Mouse (Mus musculus) heart, adult 2 months (tissue): ENCODE measurements at regions not wholly inside any gene's neighbourhood (a gene's known extent, or its start where the extent isn't known, plus 50 kb on each side); places are given as distances from the start of the nearest gene placed in this dataset.
"Not testable (repeated sequence)": the region's sequence is repeated elsewhere in the genome, so short reads cannot be mapped to it uniquely, and the experiment has no call there.

Source experiments
- DNase-seq, 2 experiments: peaks; one replicate each; pipeline ENCODE4 v3.0.0; 2021
- H3K27ac ChIP-seq: fragments of 200-600 bp; 2 replicates; pipeline ENCODE4 v1.8.1; 2022
- H3K27me3 ChIP-seq: fragments of 200-500 bp; 2 replicates; pipeline ENCODE4 v1.6.1; 2012; ENCODE audit warnings: mild to moderate bottlenecking, low read length, inconsistent platforms, mixed read lengths; ENCODE audit not compliant: control insufficient read depth, insufficient read depth
- H3K36me3 ChIP-seq: fragments of 200-500 bp; 2 replicates; pipeline ENCODE4 v1.6.1; 2012; ENCODE audit warnings: low read length, inconsistent platforms; ENCODE audit not compliant: control insufficient read depth, insufficient read depth
- H3K4me1 ChIP-seq: fragments of 200-500 bp; 2 replicates; pipeline ENCODE4 v1.6.1; 2011; ENCODE audit warnings: low read length; ENCODE audit not compliant: control insufficient read depth, insufficient read depth
- H3K4me3 ChIP-seq: fragments of 200-600 bp; 2 replicates; pipeline ENCODE4 v1.8.1; 2022
- H3K79me2 ChIP-seq: fragments of 200-500 bp; replicated peaks from 2 replicates; pipeline ENCODE4 v1.6.1; 2012; ENCODE audit warnings: mild to moderate bottlenecking, inconsistent platforms, low read length, moderate library complexity, mixed read lengths; ENCODE audit not compliant: control insufficient read depth, insufficient read depth
- H3K9ac ChIP-seq: fragments of 200-500 bp; 2 replicates; pipeline ENCODE4 v1.6.1; 2012; ENCODE audit warnings: low read depth, mild to moderate bottlenecking, control low read depth, inconsistent platforms, low read length, mixed read lengths
- CTCF ChIP-seq: fragments of 200-600 bp; IDR thresholded peaks from 2 replicates; pipeline ENCODE4 v1.8.1; 2022; ENCODE audit warnings: antibody characterized with exemption, mild to moderate bottlenecking, moderate library complexity
- EP300 ChIP-seq: fragments of 200-500 bp; IDR thresholded peaks from 2 replicates; pipeline ENCODE4 v1.6.1; 2011; ENCODE audit warnings: low read depth, low read length, control low read depth; ENCODE audit not compliant: insufficient read depth
- POLR2A ChIP-seq: fragments of 200-500 bp; IDR thresholded peaks from 2 replicates; pipeline ENCODE4 v1.6.1; 2011; ENCODE audit warnings: mild to moderate bottlenecking, low read depth, low read length, control low read depth; ENCODE audit not compliant: insufficient read depth
- WGBS: fragments of 180-500 bp; shearing (Covaris S2); methylation state at CpG from one replicate; pipeline ENCODE4 v1.1.7; 2018; 5-methylcytosine and 5-hydroxymethylcytosine counted together
- intact Hi-C: fragments of 180-260 bp; cut with DNase I; formaldehyde crosslinking; loops from one replicate; pipeline ENCODE4 v1.15.1; 2025

DNA sequence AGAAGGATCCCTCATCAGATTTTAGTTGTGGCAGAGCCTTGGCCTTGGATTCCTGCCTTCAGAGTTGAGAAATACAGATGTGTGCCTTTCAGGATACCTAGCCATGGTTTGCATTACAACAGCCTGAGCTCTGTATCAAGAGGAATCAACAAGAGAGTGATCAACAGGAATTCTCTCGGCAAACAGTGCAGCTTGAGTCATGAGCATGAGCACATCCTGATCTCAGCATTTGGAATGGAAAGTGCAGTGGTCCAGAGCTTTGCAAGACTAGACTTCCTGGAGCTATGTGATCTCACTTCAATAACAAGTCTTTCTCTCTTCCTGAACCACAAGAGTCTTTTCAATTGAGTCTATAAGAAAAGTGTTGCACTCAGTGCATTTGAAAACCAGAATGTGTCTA is 578.2 kb upstream of the Sox11 start:
- H3K9ac ChIP-seq, result no peak overlapping the region
- DNase-seq, result no peak
- no peaks in the 10 kb centered on the region for H3K4me1 ChIP-seq
- H3K79me2 ChIP-seq, result no peaks in the 10 kb centered on the region
- TF ChIP-seq CTCF (no peak), POLR2A (no peak), EP300 (no peak)
- no peak overlapping the region for H3K27ac ChIP-seq
- intact Hi-C loops, result no loop called here
- no peaks in the 10 kb centered on the region for H3K36me3 ChIP-seq
- 34% methylated on average over 1 of the region's 1 CpGs for WGBS
- H3K4me3 ChIP-seq, result no peak overlapping the region
- H3K27me3 ChIP-seq, result no peaks in the 10 kb centered on the region

DNA sequence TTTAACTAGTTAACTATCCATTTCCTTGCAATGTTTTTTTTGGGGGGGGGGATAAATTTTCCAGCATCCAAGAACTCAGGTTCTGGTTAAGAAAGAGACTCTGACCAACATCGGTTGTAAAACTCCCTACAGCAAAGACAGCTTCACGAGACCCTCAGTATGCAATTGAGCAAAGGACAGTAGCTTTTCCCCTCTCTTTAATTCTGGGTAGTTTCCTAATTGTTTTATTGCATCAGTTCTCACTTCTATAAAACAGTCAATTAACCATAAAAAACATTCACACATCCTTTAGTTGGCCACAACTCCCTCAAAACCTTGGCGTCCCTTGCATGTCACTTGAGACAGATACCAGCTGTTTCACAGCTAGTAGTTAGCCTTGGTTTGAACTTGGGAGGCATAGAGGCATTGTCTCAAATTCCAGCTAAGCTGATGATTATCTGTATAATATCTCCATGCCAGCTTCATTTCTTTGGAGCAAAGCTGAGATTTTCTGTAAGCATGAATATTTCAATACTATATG is 574.1 kb upstream of the Sox11 start:
- H3K27me3 ChIP-seq, result no peaks in the 10 kb centered on the region
- no peak overlapping the region for H3K9ac ChIP-seq
- H3K79me2 ChIP-seq, result no peaks in the 10 kb centered on the region
- H3K27ac ChIP-seq, result no peak overlapping the region
- DNase-seq, result no peak
- H3K4me1 ChIP-seq, result no peaks in the 10 kb centered on the region
- TF ChIP-seq POLR2A (no peak), EP300 (no peak), CTCF (no peak)
- 68% methylated on average over 3 of the region's 3 CpGs for WGBS
- H3K4me3 ChIP-seq, result no peak overlapping the region
- no peaks in the 10 kb centered on the region for H3K36me3 ChIP-seq
- intact Hi-C loops, result no loop called here

DNA sequence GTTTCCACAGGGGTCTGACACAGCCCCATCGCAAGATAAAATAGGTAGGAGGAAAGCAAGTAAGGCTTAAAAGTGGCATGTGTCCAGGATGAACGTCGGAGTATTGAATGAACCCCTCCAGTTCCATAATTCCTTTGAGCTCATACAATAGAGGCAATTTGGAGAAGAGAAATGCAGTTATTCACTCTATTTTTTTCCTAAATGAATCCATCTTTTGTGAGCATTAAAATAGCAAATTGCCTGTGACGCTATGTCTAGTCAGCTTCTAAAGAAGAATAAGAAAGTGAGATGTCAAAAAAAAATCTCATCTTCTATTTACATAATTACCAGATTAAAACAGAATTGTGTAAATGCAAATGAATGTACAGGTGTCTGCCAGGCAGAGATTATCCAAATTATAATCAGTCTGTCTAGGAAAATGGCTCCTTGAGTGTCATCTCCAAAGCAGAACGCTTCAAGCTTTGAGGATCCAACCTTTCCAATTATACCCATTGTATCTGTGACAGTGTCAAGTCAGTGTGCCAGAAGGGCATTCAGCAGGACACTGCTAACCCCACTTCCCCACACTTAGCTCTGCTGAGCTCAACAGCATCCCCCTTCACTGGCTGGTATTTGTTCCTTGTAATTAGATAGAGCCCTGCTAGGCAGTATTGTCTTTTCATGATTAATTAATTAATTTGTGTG is 567.2 kb upstream of the Sox11 start:
- Histone ChIP-seq H3K27ac (no peak overlapping the region), H3K4me3 (no peak overlapping the region), H3K4me1 (no peaks in the 10 kb centered on the region), H3K36me3 (no peaks in the 10 kb centered on the region), H3K27me3 (no peaks in the 10 kb centered on the region), H3K9ac (no peak overlapping the region), H3K79me2 (no peaks in the 10 kb centered on the region)
- no peak for DNase-seq
- TF ChIP-seq CTCF, result no peak
- no peak for TF ChIP-seq EP300
- no peak for TF ChIP-seq POLR2A
- intact Hi-C loops, result no loop called here
- 82% methylated on average over 5 of the region's 5 CpGs for WGBS

DNA sequence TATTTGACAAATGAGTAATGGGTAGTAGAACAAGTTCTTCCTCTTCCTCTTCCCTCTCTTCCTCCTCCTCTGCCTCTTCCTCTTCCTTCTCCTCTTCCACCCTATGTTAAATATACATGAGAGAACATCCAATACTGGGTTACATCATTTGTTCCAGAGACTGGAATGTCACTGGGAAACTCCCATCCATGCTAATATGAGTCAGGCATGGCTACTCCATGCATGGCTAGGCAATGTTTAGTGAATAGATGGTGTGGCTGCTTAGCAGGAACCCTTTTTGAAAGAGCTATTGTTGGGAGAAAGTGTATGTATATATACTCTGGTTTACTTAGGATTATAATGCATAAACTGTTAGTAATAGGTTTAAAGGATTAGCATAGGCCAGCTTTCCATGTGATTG is 554.3 kb upstream of the Sox11 start:
- DNase-seq, H3K79me2 ChIP-seq, H3K27ac ChIP-seq, intact Hi-C loops, H3K27me3 ChIP-seq, H3K36me3 ChIP-seq, H3K4me1 ChIP-seq, H3K9ac ChIP-seq, H3K4me3 ChIP-seq: not testable (repeated sequence)

DNA sequence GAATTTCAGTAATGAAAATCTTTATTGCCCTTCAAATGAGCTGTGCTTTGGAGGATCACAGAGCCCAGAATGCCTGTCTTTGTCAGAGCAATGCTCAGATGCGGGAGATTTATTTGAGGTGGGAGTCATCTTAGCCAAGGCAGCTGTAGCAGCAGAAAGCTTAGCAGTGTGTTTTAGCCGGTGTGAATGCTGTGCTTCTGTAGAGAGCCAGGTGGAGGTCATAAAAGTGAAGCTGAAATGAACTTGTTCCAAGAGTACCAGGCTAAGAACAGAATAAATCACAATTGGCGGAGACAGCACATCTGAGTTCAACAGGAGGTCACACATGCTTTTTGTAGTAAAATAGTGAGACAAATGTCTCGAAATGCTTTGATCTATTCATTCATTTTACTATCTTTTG is 539.3 kb upstream of the Sox11 start:
- Histone ChIP-seq H3K27ac (no peak overlapping the region), H3K9ac (no peak overlapping the region), H3K36me3 (no peaks in the 10 kb centered on the region), H3K79me2 (no peaks in the 10 kb centered on the region), H3K4me3 (no peak overlapping the region), H3K27me3 (no peaks in the 10 kb centered on the region), H3K4me1 (no peaks in the 10 kb centered on the region)
- no peak for DNase-seq
- TF ChIP-seq EP300 (no peak), POLR2A (no peak), CTCF (no peak)
- 64% methylated on average over 4 of the region's 4 CpGs for WGBS
- intact Hi-C loops, result no loop called here

DNA sequence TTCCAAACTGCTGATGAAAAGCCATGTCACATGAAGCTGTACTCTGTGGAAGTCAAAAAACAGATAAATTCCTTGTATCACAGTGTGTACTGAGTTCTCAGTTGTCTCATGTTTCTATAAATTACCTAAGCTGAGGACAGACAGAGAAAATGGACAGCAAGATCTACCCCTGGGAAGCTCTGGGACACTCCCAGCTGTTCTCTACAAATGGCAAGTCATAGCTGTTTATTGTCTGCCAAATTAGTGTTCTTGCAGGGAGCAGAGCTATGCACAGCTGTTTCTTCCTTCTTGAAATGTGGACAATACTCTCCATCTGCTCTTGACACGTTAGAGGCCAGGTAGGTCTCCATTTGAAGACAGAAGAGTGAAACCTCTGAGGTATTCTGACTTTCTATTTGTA is 524.0 kb upstream of the Sox11 start:
- Histone ChIP-seq H3K27me3 (no peaks in the 10 kb centered on the region), H3K36me3 (no peaks in the 10 kb centered on the region), H3K4me1 (no peaks in the 10 kb centered on the region), H3K9ac (no peak overlapping the region), H3K79me2 (no peaks in the 10 kb centered on the region), H3K27ac (no peak overlapping the region), H3K4me3 (no peak overlapping the region)
- WGBS, result 62% methylated on average over 1 of the region's 1 CpGs
- intact Hi-C loops, result no loop called here
- DNase-seq, result no peak
- TF ChIP-seq POLR2A, result no peak
- no peak for TF ChIP-seq CTCF
- no peak for TF ChIP-seq EP300
